Mouse (Mus musculus) liver, embryonic 14.5 days (tissue): ENCODE data around the gene Snapc3.

Source experiments
- CTCF ChIP-seq: IDR thresholded peaks from 2 replicates; pipeline ENCODE4 v1.5.1; 2016; ENCODE audit warnings: antibody characterized with exemption, low read depth, control low read depth
- EP300 ChIP-seq: IDR thresholded peaks from 2 replicates; pipeline ENCODE4 v1.6.1; 2016; ENCODE audit warnings: antibody characterized with exemption, low read depth

DNA sequence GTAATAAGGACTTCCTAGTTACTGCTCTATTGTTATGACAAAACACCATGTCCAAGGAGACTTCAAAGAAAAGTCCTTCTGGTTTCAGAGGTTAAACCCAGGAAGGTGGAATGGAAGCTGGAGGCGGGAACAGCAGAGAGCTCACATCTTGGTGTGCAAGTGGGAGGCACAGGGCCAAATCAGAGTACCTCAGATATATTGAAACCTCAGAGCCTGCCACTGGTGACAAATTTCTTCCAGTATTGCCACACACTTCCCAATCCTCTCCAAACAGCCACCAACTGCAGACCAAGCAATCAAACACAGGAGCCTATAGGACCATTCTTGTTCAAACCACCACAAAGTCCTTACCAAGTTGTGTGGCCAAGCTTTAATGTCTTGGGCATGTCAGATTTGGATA is 23.8 kb upstream of the Snapc3 start:
- TF ChIP-seq CTCF (no peak), EP300 (no peak)
